Mouse (Mus musculus): ENCODE measurements around the gene Rab36.

DNA sequence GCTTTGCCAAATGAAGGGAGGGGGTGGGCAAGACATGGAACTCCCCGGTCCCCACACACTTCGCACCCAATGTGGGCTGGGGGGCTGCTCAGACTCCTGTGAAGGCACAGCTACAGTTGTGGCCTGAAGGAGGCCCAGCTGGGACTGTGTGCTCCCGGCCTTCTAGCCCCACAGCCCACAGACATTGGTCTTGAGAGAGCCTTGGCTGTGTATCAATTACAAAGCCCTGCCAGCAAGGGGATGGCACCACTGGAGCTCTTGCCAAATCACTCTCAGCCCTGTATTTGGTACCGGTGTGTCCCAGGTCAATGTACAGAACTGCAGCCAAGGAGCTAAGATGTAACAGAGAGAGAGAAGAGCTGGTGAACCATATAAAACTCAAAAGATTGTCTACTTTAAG, 20.4 kb upstream of the Rab36 start:
- TF ChIP-seq POLR2A (IDR thresholded peaks at IDR 0.05; ENCODE audit: borderline replicate concordance, extremely low read depth, insufficient read depth, insufficient read length, poor library complexity, severe bottlenecking) (no peak), CTCF (IDR thresholded peaks at IDR 0.05; ENCODE audit: borderline replicate concordance, extremely low read depth, insufficient read depth, insufficient read length) (no peak)
